Mouse (Mus musculus) layer of hippocampus, adult 11-12 months (tissue): ENCODE data around the gene Babam1.

Experiments used
- DNase-seq: peaks from one replicate; pipeline ENCODE4 v3.0.0; 2022; ENCODE audit warnings: low spot score

The Babam1 gene

DNA sequence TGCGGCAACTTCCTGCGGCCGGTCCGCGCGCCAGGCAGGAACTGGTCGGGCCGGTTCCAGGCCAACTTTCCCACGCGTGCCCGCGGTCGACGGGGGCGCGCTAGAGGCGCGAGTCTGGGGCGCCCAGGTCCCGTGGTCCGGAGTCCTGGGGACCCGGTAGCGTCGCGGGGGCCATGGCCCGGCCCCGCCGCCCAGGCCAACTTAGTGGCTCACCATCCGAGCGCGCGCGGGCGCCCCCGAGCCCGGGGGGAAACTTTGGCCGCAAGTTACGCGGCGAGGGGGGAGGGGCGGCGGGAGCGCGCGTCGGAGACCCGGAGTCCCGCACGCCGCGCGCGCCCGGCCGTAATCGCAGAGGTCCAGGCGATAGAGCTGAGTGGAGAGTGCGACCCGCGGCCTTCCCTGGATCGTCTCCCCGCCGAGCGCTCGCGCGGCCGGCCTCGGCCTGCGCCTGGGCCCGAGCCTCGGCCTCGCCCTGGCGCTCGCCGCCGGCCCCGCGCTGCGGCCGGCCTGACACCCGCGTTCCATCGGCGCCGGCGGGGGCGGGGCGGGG, 15.2 kb upstream of the Babam1 start, which contains the start of gene Nr2f6:
Gene Nr2f6 (minus strand): TSS at position 540 of the 550 bp plus-strand sequence.
- DNase-seq = peak; percentile 65

GRCm38 (mm10) chr8:71381971-71382961, 14.4 kb upstream of the Babam1 start:
- peak; percentile 84 for DNase-seq

DNA sequence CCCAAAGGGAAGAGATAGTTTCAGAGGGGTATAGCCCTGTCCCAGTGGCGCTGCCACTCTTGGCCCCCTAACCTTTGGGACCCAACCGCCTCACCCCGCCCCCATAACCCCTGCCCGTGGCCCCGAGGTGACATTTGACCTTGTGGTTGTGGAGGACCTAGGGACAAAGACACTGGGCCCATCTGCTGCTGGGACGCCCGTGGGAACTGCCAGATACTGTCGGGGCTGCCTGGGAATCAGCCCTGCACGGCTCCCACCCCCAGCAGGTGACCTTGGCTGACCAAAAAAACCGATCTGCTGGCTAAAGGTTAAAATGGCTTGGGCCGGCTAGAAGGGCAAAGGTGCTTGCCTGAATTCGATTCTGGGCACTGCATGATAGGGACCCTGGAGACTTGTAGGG, 13.3 kb upstream of the Babam1 start:
- DNase-seq = peak; percentile 9

GRCm38 (mm10) chr8:71383860-71384259, 12.8 kb upstream of the Babam1 start:
- DNase-seq = no peak

DNA sequence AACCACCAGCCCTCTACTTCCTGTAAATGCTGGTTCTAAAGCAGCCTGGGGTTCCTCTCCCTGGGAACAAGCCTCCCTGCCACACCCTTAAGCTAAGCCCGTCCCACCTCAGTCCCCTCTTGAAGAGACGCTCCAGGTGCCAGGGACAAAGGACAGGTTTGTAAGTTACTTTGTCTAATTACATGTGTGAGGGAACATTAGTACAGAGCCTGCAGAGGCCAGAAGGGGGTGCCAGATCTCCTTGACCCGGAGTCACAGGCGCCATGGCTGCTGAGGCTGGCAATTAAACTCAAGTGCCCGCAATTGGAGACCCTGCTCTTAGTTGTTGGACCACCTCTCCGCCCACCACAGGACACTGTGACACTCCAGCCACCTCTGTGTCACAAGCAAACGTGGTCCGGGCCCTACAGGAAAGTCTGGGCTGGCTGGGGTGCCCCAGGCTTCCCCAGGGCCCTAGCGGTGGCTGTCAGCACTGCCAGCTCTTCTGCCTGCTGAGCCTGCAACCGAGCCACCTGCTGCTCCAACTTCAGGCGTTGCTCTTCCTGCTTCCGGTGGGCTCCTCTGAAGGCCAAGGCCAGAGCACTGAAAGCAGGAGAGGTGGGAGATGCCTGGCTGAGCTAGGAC, 11.3 kb upstream of the Babam1 start:
- no peak for DNase-seq

DNA sequence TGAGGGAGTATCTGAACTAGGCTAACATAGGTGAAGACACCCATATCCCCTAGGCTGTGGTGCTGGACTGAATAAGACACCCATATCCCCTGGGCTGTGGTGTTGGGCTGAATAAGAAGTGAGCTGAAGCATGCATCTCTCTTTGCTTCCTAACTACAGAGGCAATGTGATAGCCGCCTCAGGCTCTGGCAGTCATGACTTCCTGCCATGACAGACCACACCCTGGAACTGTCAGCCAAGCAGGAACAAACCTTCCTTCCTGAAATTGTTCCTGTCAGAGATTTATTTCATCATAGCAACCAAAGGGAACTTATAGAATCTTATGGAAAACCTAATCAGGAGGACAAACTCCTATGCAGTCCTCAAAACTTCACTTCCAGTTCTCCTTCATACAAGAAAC, 8.4 kb upstream of the Babam1 start:
- DNase-seq = no peak

DNA sequence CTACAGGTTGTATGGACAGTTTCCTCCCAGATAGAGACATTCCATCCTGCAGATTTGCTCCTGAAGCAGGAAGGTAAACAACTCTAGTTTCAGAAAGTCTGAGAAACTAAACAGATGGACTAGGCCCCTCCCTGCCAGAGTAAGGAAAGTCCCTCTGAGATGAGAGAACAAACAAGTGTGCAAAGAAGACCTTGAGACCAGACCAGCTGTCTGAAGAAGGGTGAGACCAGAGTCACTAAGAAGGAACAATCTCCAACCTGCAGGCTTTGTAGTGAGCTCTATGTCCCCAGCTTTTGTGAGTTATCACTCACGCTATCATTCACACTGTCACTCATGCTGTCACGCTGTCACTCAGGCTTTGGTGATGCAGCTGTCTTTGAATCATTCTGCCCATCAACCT, 5.0 kb upstream of the Babam1 start:
- no peak for DNase-seq

- DNase-seq = no peak
Measured at GRCm38 (mm10) chr8:71392391-71392790, 4.3 kb upstream of the Babam1 start.

GRCm38 (mm10) chr8:71392871-71393270, 3.8 kb upstream of the Babam1 start:
- DNase-seq = no peak

GRCm38 (mm10) chr8:71394481-71394880, 2.2 kb upstream of the Babam1 start:
- no peak for DNase-seq

DNA sequence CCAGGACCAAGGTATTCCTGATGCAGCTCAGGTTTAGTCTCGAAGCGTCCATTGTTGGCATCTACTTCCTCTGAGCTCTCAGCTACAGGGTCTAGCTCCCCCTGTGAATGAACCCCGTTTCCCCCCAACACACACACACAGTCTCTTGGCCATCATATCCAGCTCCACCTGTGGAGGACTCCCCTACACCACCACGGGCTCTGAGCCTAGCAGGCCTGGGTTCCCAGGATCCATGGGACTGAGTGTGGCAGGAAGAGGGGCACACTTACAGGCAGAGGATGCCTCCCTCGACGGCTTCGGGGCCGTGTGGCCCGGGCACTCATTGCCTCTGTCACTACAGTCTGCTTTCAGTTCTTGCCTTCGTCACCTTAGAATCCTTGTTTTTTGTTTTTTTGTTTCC, 1.6 kb upstream of the Babam1 start:
- DNase-seq = no peak

- DNase-seq = no peak
Measured at GRCm38 (mm10) chr8:71395629-71396028, 1.0 kb upstream of the Babam1 start, which contains the start of gene Ushbp1. Ushbp1 (minus strand) TSS chr8:71395802.

DNA sequence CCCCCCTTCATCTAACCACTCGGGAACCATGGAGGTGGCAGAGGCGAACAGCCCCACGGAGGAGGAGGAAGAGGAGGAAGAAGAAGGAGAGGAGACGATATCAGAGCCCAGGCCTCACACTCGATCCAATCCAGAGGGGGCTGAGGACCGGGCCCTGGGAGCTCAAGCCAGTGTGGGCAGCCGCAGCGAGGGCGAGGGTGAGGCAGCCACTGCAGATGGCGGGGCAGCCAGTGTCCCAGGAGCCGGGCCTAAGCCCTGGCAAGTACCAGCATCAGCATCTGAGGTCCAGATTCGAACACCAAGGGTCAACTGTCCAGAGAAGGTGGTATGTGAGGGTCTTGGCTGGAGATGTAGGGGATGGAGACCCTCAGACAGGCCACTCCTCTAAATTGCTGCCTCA, 1.0 kb downstream of the Babam1 start:
- no peak for DNase-seq

DNA sequence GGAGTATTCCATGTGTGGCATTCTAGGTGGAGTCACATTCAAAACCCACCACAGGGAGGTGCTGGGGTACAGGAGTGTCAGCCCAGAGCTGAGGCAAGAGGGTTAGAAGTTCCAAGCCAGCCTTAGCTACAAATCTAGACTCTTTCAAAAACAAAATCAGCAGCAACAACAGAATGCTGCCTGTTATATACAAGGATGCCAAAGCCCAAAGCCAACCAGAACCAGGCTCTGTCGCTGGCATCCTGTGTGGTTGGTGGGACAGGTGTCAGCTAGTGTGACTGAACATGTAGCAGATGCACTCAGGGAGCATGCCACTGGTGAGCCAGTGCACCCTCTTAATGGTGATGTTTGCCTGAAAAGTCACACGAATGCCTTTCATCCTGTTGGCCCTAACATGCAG, 4.2 kb downstream of the Babam1 start:
- DNase-seq = no peak

- DNase-seq = no peak
Measured at GRCm38 (mm10) chr8:71401454-71401853, 4.8 kb downstream of the Babam1 start.

DNA sequence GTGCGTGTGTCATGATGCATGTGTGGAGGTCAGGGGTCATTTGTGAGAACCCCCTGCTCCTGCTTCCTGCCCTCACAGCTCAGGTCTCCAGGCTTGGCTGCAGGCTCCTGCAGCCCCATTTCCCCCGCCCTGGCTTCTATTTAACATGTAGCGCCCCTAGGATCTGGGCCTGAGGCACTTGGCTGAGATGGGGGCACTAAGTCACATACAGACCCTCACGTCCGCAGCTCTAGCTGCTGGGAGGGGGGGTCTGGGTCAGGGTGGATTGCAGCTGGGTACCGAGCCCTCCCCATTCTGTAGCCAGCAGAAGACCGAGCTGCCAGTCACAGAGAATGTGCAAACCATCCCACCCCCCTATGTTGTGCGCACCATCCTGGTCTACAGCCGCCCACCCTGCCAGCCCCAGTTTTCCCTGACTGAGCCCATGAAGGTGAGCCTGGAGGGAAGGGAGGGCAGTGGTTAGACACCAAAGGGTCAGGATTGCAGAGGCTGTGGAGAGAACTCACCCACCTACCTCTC, 5.8 kb downstream of the Babam1 start:
- DNase-seq = no peak

DNA sequence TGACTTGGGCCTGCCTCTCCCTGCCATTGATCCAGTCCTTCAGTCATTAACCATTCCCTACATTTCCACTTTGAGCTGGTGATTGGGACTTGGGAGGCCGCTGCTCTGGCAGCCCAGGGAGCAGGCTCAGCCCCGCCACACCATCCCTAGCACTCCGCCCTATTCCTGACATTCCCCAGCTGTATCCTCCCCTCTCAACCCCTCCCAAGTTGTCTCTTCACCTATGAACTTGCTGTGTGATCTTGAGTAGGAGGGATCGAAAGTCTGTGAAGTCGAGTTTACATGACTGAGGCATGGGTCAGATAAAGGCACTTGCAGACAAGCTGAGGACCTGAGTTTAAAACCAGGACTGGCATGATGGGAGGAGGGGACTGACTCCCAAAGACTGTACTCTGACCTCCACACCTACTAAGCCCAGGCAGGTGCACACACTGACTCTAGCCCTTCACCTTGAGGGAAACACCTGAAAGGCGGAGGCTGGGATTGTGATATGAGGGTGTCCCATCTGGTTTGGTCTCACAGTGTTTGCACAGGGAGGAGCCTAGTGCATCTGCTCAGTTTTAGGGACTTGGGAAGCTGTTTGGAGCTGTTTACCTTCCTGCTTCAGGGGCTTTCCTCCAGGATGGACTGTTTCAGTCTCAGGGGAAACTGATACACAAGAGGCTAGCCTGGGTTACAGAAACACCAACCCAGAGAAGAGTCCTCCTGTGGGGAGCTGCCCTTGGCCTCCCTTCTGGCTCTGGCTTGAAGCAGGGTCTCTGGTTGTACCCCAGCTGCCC, 6.6 kb downstream of the Babam1 start:
- DNase-seq = no peak

- no peak for DNase-seq
Measured at GRCm38 (mm10) chr8:71404011-71404410, 7.3 kb downstream of the Babam1 start.

DNA sequence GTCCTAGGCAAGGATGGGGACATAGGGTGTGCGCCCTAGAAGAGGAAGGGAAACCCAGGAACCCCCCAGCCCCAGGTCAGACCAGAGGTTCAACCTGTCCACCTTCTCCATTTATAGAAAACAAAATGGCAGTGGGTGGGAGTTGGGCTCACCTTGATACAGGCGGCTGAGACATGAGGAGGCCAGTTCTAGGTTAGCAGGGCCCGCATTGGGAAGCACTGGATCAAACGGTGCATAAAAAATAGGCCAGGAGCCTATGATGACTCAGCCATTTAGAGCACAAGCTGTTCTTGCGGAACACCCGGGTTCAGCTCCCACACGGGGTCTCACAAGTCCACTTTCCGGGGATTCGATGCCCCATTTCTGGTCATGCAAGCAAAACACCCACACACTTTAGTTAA, 8.3 kb downstream of the Babam1 start:
- DNase-seq = no peak

- DNase-seq = peak; percentile 95
Measured at GRCm38 (mm10) chr8:71405401-71406098, 8.9 kb downstream of the Babam1 start, which contains the start of gene Ankle1. Ankle1 (plus strand) TSS chr8:71406010.
